Mouse (Mus musculus) kidney, embryonic 15.5 days (tissue): ENCODE results near the gene Ifitm1. TPM values are rescaled to one million over a fixed set of nuclear protein-coding genes. Genes with fewer than 3 reads are reported as not detected.

ENCODE experiments used
- ATAC-seq: fragments of 200-750 bp; cut with Nextera tagmentation; replicated peaks from 2 replicates; pipeline ENCODE4 v1.8.0; 2017; ENCODE audit warnings: moderate TSS enrichment; ENCODE audit not compliant: low FRiP score
- H3K27ac ChIP-seq: fragments of 300-500 bp; sonication (generic); 2 replicates; pipeline ENCODE4 v1.5.1; 2015; ENCODE audit warnings: mild to moderate bottlenecking, inconsistent platforms
- H3K27me3 ChIP-seq: fragments of 300-500 bp; sonication (generic); 2 replicates; pipeline ENCODE4 v1.6.1; 2015; ENCODE audit warnings: inconsistent platforms
- H3K36me3 ChIP-seq: fragments of 300-500 bp; sonication (generic); 2 replicates; pipeline ENCODE4 v1.6.1; 2015; ENCODE audit warnings: inconsistent platforms
- H3K4me1 ChIP-seq: fragments of 300-500 bp; sonication (generic); 2 replicates; pipeline ENCODE4 v1.6.1; 2015; ENCODE audit warnings: inconsistent platforms
- H3K4me2 ChIP-seq: fragments of 300-500 bp; sonication (generic); 2 replicates; pipeline ENCODE4 v1.6.1; 2015; ENCODE audit warnings: moderate library complexity, mild to moderate bottlenecking, inconsistent platforms
- H3K4me3 ChIP-seq: fragments of 300-500 bp; sonication (generic); replicated peaks from 2 replicates; pipeline ENCODE4 v1.5.1; 2015; ENCODE audit warnings: mild to moderate bottlenecking, inconsistent platforms
- H3K9ac ChIP-seq: fragments of 300-500 bp; sonication (generic); 2 replicates; pipeline ENCODE4 v1.6.1; 2015; ENCODE audit warnings: mild to moderate bottlenecking, inconsistent platforms
- H3K9me3 ChIP-seq: fragments of 300-500 bp; sonication (generic); replicated peaks from 2 replicates; pipeline ENCODE4 v1.6.1; 2016; ENCODE audit warnings: inconsistent platforms
- WGBS: fragments of 180-500 bp; shearing (Covaris S2); methylation state at CpG from one replicate; pipeline ENCODE4 v1.1.7; 2015; ENCODE audit warnings: mixed read lengths; 5-methylcytosine and 5-hydroxymethylcytosine counted together
- polyA plus RNA-seq: library from polyadenylated mRNA; unstranded; fragments of >200 nt; fragmentation: Nextera tagmentation; extraction: Ambion mirVana; gene quantifications from 2 replicates; pipeline ENCODE4 v1.2.1, GENCODE M21; 2015

The Ifitm1 gene
- 55.2 and 59.7 TPM in 2 replicates for polyA plus RNA-seq

GRCm38 (mm10) chr7:140966921-140967320, at the start of gene Ifitm1:
Gene Ifitm1 (plus strand): TSS chr7:140967221.
- WGBS, result 86% methylated on average over 4 of the region's 4 CpGs
- Histone ChIP-seq H3K27me3 (no peaks in the 10 kb centered on the region), H3K36me3 (no peaks in the 10 kb centered on the region), H3K27ac (peak within 1 kb of the TSS; percentile 70), H3K4me1 (peaks cover 39% of the 10 kb centered on the region), H3K4me3 (peak within 1 kb of the TSS; percentile 21), H3K4me2 (peak within 1 kb of the TSS; percentile 46), H3K9me3 (no peaks in the 10 kb centered on the region), H3K9ac (no peak within 1 kb of the TSS)
- ATAC-seq, result no peak

- Histone ChIP-seq H3K36me3 (no peaks in the 10 kb centered on the region), H3K4me3 (no peak overlapping the region), H3K27me3 (peaks cover 75% of the 10 kb centered on the region), H3K9ac (no peak overlapping the region), H3K9me3 (no peaks in the 10 kb centered on the region), H3K4me1 (peaks cover 26% of the 10 kb centered on the region), H3K27ac (no peak overlapping the region), H3K4me2 (no peak overlapping the region)
- ATAC-seq, result no peak
- WGBS, result 53% methylated on average over 4 of the region's 4 CpGs
Measured at GRCm38 (mm10) chr7:140919911-140920310, 47.1 kb upstream of the Ifitm1 start.

- WGBS, result 52% methylated on average over 8 of the region's 8 CpGs
- Histone ChIP-seq H3K4me3 (0 out of 2 replicates have a peak within 1 kb of the TSS, but pooled peaks have one; percentile 41), H3K4me2 (peak within 1 kb of the TSS; percentile 74), H3K9me3 (no peaks in the 10 kb centered on the region), H3K27ac (no peak within 1 kb of the TSS), H3K4me1 (peaks cover 26% of the 10 kb centered on the region), H3K9ac (no peak within 1 kb of the TSS), H3K27me3 (peaks cover 81% of the 10 kb centered on the region), H3K36me3 (no peaks in the 10 kb centered on the region)
- no peak for ATAC-seq
Measured at GRCm38 (mm10) chr7:140920418-140921029, 46.5 kb upstream of the Ifitm1 start, which contains the start of gene Nlrp6. Gene Nlrp6 (plus strand): TSS chr7:140920902.

GRCm38 (mm10) chr7:140921225-140921975, 45.6 kb upstream of the Ifitm1 start:
- H3K4me1 ChIP-seq, result peaks cover 26% of the 10 kb centered on the region
- no peaks in the 10 kb centered on the region for H3K36me3 ChIP-seq
- no peak for ATAC-seq
- WGBS, result 22% methylated on average over 22 of the region's 22 CpGs
- no peaks in the 10 kb centered on the region for H3K9me3 ChIP-seq
- H3K27me3 ChIP-seq, result peaks cover 84% of the 10 kb centered on the region
- H3K27ac ChIP-seq, result no peak overlapping the region
- H3K4me3 ChIP-seq, result peak overlapping the region; percentile 41; the same call in 1 of the 2 replicates
- H3K9ac ChIP-seq, result no peak overlapping the region
- H3K4me2 ChIP-seq, result peak overlapping the region; percentile 74

GRCm38 (mm10) chr7:140922398-140923069, 44.5 kb upstream of the Ifitm1 start:
- ATAC-seq, result peak; percentile 79
- peaks cover 81% of the 10 kb centered on the region for H3K27me3 ChIP-seq
- under 1% methylated on average over 49 of the region's 49 CpGs for WGBS

GRCm38 (mm10) chr7:140923070-140923775, 43.8 kb upstream of the Ifitm1 start:
- ATAC-seq, result 0 out of 2 replicates have a peak, but pooled peaks have one; percentile 30
- Histone ChIP-seq H3K4me3 (peak overlapping the region; percentile 41), H3K9ac (no peak overlapping the region), H3K9me3 (no peaks in the 10 kb centered on the region), H3K27ac (0 out of 2 replicates have a peak overlapping the region, but pooled peaks have one; percentile 13), H3K27me3 (peaks cover 74% of the 10 kb centered on the region), H3K4me1 (peaks cover 26% of the 10 kb centered on the region), H3K4me2 (peak overlapping the region; percentile 74), H3K36me3 (no peaks in the 10 kb centered on the region)
- whole genome bisulfite sequencing, result 22% methylated on average over 30 of the region's 30 CpGs

More at GRCm38 (mm10) chr7:140922398-140923069, 44.5 kb upstream of the Ifitm1 start:
- Histone ChIP-seq H3K9me3 (no peaks in the 10 kb centered on the region), H3K27ac (0 out of 2 replicates have a peak overlapping the region, but pooled peaks have one; percentile 13), H3K4me3 (peak overlapping the region; percentile 41), H3K36me3 (no peaks in the 10 kb centered on the region), H3K9ac (0 out of 2 replicates have a peak overlapping the region, but pooled peaks have one; percentile 8), H3K4me2 (peak overlapping the region; percentile 74), H3K4me1 (peaks cover 26% of the 10 kb centered on the region)

- Histone ChIP-seq H3K9me3 (no peaks in the 10 kb centered on the region), H3K4me3 (no peak overlapping the region), H3K4me2 (no peak overlapping the region), H3K4me1 (peaks cover 18% of the 10 kb centered on the region), H3K36me3 (no peaks in the 10 kb centered on the region), H3K27me3 (peaks cover 37% of the 10 kb centered on the region), H3K9ac (no peak overlapping the region), H3K27ac (no peak overlapping the region)
- ATAC-seq, result no peak
- 81% methylated on average over 6 of the region's 6 CpGs for WGBS
Measured at GRCm38 (mm10) chr7:140927181-140927580, 39.8 kb upstream of the Ifitm1 start.

- no peak overlapping the region for H3K4me2 ChIP-seq
- no peak overlapping the region for H3K4me3 ChIP-seq
- H3K4me1 ChIP-seq, result peaks cover 34% of the 10 kb centered on the region
- H3K9ac ChIP-seq, result no peak overlapping the region
- 46% methylated on average over 3 of the region's 3 CpGs for WGBS
- H3K27me3 ChIP-seq, result peaks cover 33% of the 10 kb centered on the region; the same call in 1 of the 2 replicates
- ATAC-seq, result no peak
- no peak overlapping the region for H3K27ac ChIP-seq
- H3K9me3 ChIP-seq, result no peaks in the 10 kb centered on the region
- H3K36me3 ChIP-seq, result no peaks in the 10 kb centered on the region
Measured at GRCm38 (mm10) chr7:140938436-140938835, 28.6 kb upstream of the Ifitm1 start.

- peaks cover 33% of the 10 kb centered on the region; the same call in 1 of the 2 replicates for H3K27me3 ChIP-seq
- WGBS, result 15% methylated on average over 2 of the region's 2 CpGs
- no peaks in the 10 kb centered on the region for H3K36me3 ChIP-seq
- no peak for ATAC-seq
- H3K9ac ChIP-seq, result no peak overlapping the region
- H3K4me2 ChIP-seq, result no peak overlapping the region
- no peak overlapping the region for H3K4me3 ChIP-seq
- no peaks in the 10 kb centered on the region for H3K9me3 ChIP-seq
- peak overlapping the region; percentile 63 for H3K27ac ChIP-seq
- H3K4me1 ChIP-seq, result peaks cover 34% of the 10 kb centered on the region
Measured at GRCm38 (mm10) chr7:140938896-140939295, 28.1 kb upstream of the Ifitm1 start.

GRCm38 (mm10) chr7:140939669-140940171, 27.3 kb upstream of the Ifitm1 start:
- 4% methylated on average over 8 of the region's 8 CpGs for WGBS
- Histone ChIP-seq H3K4me1 (peaks cover 34% of the 10 kb centered on the region), H3K4me2 (peak overlapping the region; percentile 38), H3K9ac (no peak overlapping the region), H3K27me3 (peaks cover 26% of the 10 kb centered on the region; the same call in 1 of the 2 replicates), H3K4me3 (no peak overlapping the region), H3K27ac (peak overlapping the region; percentile 63), H3K9me3 (no peaks in the 10 kb centered on the region), H3K36me3 (0 out of 2 replicates have a peak, but pooled peaks cover 2% of the 10 kb centered on the region)
- peak; percentile 53 for ATAC-seq
